Mouse (Mus musculus): ENCODE results near the gene Asb2.

DNA sequence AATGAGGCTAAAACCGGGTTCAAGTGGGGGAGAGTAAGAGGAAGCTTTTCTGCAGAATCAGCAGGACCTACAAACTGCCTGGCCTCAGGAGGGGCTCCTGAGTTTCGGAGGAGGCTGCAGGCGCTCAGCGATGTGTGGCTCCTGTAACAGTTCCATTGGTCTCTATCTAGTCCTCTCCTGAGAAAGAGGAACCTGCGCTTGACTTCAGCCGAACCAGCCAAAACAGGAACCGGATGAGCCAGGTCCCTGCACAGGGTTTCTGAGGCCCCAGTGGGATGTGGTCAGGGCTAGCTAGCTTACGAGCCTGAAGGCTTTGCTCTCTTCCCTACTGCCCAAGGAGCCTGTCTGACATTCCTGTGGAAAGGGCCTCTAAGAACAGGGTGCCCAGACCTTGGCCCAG lies 12.3 kb downstream of the Asb2 start:
- TF ChIP-seq POLR2A (IDR thresholded peaks at IDR 0.05; ENCODE audit: extremely low read depth, insufficient read depth, low read length) (no peak), CTCF (IDR thresholded peaks at IDR 0.05; ENCODE audit: low read depth, low read length) (no peak)

Measured in liver, adult 2 months (tissue).